Comparison of ENCODE assay signal across 8 mouse cellular contexts in genomic region chr11:85234990-85235841, GRCm38 (mm10). TPM values are rescaled to one million over a fixed set of nuclear protein-coding genes. Genes with fewer than 3 reads are reported as not detected.
DNase-seq lines count a peak whose midpoint lies in the region; ATAC-seq and TF ChIP-seq lines count a peak whose summit lies in the region.

Gene Appbp2 (minus strand): TSS chr11:85235130.

- no peak for TF ChIP-seq CTCF in bone marrow, adult 2 months (IDR thresholded peaks at IDR 0.05; ENCODE audit: control insufficient read depth, insufficient read depth, low read length)

- peak; percentile 89 for TF ChIP-seq POLR2A in bone marrow, adult 2 months (IDR thresholded peaks at IDR 0.05; ENCODE audit: borderline replicate concordance, control insufficient read depth, low read depth, low read length)

- H3K4me2 ChIP-seq in embryonic facial prominence, embryonic 15.5 days (replicated peaks): peak within 1 kb of the TSS; percentile 76
- peak within 1 kb of the TSS; percentile 63 for H3K4me2 ChIP-seq in kidney, embryonic 14.5 days (replicated peaks; ENCODE audit: low read depth, low read length)
- H3K4me2 ChIP-seq in limb, embryonic 15.5 days: peak within 1 kb of the TSS; percentile 56

- no peaks in the 10 kb centered on the region for H3K9me3 ChIP-seq in embryonic facial prominence, embryonic 15.5 days (replicated peaks)
- H3K9me3 ChIP-seq in kidney, embryonic 14.5 days (ENCODE audit: control insufficient read depth, low read length): no peaks in the 10 kb centered on the region
- no peaks in the 10 kb centered on the region for H3K9me3 ChIP-seq in limb, embryonic 15.5 days

- peak within 1 kb of the TSS; percentile 100 for H3K4me3 ChIP-seq in bone marrow, adult 2 months (replicated peaks; ENCODE audit: control insufficient read depth, low read depth, low read length)
- peak within 1 kb of the TSS; percentile 94 for H3K4me3 ChIP-seq in embryonic facial prominence, embryonic 15.5 days (replicated peaks)
- H3K4me3 ChIP-seq in kidney, embryonic 14.5 days (ENCODE audit: low read length): peak within 1 kb of the TSS; percentile 98
- peak within 1 kb of the TSS; percentile 93 for H3K4me3 ChIP-seq in limb, embryonic 15.5 days

- H3K27ac ChIP-seq in bone marrow, adult 2 months (ENCODE audit: control insufficient read depth, insufficient read depth, low read depth, low read length, poor library complexity): peak within 1 kb of the TSS; percentile 99
- H3K27ac ChIP-seq in embryonic facial prominence, embryonic 15.5 days (replicated peaks): peak within 1 kb of the TSS; percentile 99
- H3K27ac ChIP-seq in kidney, embryonic 14.5 days (ENCODE audit: low read depth, low read length): peak within 1 kb of the TSS; percentile 99
- H3K27ac ChIP-seq in limb, embryonic 15.5 days: peak within 1 kb of the TSS; percentile 99

- 4% methylated on average over 48 of the region's 48 CpGs for whole genome bisulfite sequencing in bone marrow, adult 2 months
- 5% methylated on average over 48 of the region's 48 CpGs for WGBS in embryonic facial prominence, embryonic 15.5 days
- WGBS in kidney, embryonic 14.5 days: 5% methylated on average over 48 of the region's 48 CpGs
- WGBS in limb, embryonic 15.5 days: 5% methylated on average over 48 of the region's 48 CpGs

- DNase-seq in 416B (ENCODE audit: low read depth): peak; percentile 91
- peak; percentile 86 to 90 for DNase-seq in heart, adult 9 months (ENCODE audit: low spot score in 2 of 2)
- DNase-seq in monocyte, adult 2 months (ENCODE audit: low read depth in 1 of 2, low spot score in 2 of 2): peak; percentile 67 to 81
- DNase-seq in spleen, postnatal 4 days (ENCODE audit: low spot score in 2 of 2): peak; percentile 90 to 94

- H3K4me1 ChIP-seq in bone marrow, adult 2 months (ENCODE audit: control insufficient read depth, insufficient read depth, low read length): no peaks in the 10 kb centered on the region; the same call in 1 of the 2 replicates
- peaks cover 13% of the 10 kb centered on the region for H3K4me1 ChIP-seq in embryonic facial prominence, embryonic 15.5 days
- peaks cover 10% of the 10 kb centered on the region; the same call in 1 of the 2 replicates for H3K4me1 ChIP-seq in kidney, embryonic 14.5 days (ENCODE audit: control insufficient read depth, insufficient read depth, low read length)
- peaks cover 9% of the 10 kb centered on the region for H3K4me1 ChIP-seq in limb, embryonic 15.5 days

- H3K27me3 ChIP-seq in embryonic facial prominence, embryonic 15.5 days: no peaks in the 10 kb centered on the region
- H3K27me3 ChIP-seq in kidney, embryonic 14.5 days (ENCODE audit: control insufficient read depth, insufficient read depth, low read length): no peaks in the 10 kb centered on the region
- H3K27me3 ChIP-seq in limb, embryonic 15.5 days: no peaks in the 10 kb centered on the region

- 0 out of 2 replicates have a peak, but pooled peaks cover 8% of the 10 kb centered on the region for H3K36me3 ChIP-seq in embryonic facial prominence, embryonic 15.5 days
- H3K36me3 ChIP-seq in kidney, embryonic 14.5 days (ENCODE audit: control insufficient read depth, insufficient read depth, low read length): peaks cover 3% of the 10 kb centered on the region; the same call in 1 of the 2 replicates
- peaks cover 14% of the 10 kb centered on the region; the same call in 1 of the 2 replicates for H3K36me3 ChIP-seq in limb, embryonic 15.5 days

- peak within 1 kb of the TSS; percentile 92 for H3K9ac ChIP-seq in embryonic facial prominence, embryonic 15.5 days
- peak within 1 kb of the TSS; percentile 95 for H3K9ac ChIP-seq in kidney, embryonic 14.5 days (ENCODE audit: low read depth, low read length)
- peak within 1 kb of the TSS; percentile 87 for H3K9ac ChIP-seq in limb, embryonic 15.5 days

- ATAC-seq in embryonic facial prominence, embryonic 15.5 days (ENCODE audit: insufficient number of reproducible peaks, low FRiP score, low TSS enrichment, low read depth): peak; percentile 94
- peak; percentile 97 for ATAC-seq in kidney, embryonic 14.5 days (ENCODE audit: low FRiP score, low TSS enrichment)
- ATAC-seq in limb, embryonic 15.5 days (ENCODE audit: insufficient number of reproducible peaks, low FRiP score, low TSS enrichment, low read depth): peak; percentile 96

RNA-seq across cellular contexts. Expression of gene Appbp2, which starts in this region (rescaled TPM):
- polyA plus RNA-seq in bone marrow, adult 2 months (2011; ENCODE audit: insufficient read depth, insufficient read length, low replicate concordance, missing spikeins): 5.1 and 8.5 TPM in 2 replicates
- 38.0 and 38.7 TPM in 2 replicates for polyA plus RNA-seq in embryonic facial prominence, embryonic 15.5 days (2015; fragmentation: Nextera tagmentation; extraction: Ambion mirVana)
- 44.2 and 64.6 TPM in 2 replicates for polyA plus RNA-seq in kidney, embryonic 14.5 days (2014; fragmentation: Nextera tagmentation; extraction: Ambion mirVana)
- 38.8 and 40.0 TPM in 2 replicates for polyA plus RNA-seq in limb, embryonic 15.5 days (2015; fragmentation: Nextera tagmentation; extraction: Ambion mirVana)

Comparison
In these comparisons a context has a peak if more than half of its experiments do, and no peak if none do; other contexts are left out.
1. Peak in every context shown above with its lines: DNase-seq, ATAC-seq, H3K4me3 ChIP-seq and H3K27ac ChIP-seq.